Mouse (Mus musculus) stomach, postnatal 0 days (tissue): ENCODE data around the gene Clec16a. TPM values are rescaled to one million over a fixed set of nuclear protein-coding genes. Genes with fewer than 3 reads are reported as not detected.

Source experiments
- ATAC-seq: fragments of 200-750 bp; cut with Nextera tagmentation; 2 replicates; pipeline ENCODE4 v1.8.0; 2017; ENCODE audit not compliant: low FRiP score, low TSS enrichment
- DNase-seq: peaks from one replicate; pipeline ENCODE4 v3.0.0-alpha.2; 2016; ENCODE audit warnings: low spot score
- H3K27ac ChIP-seq: fragments of 300-500 bp; sonication (generic); replicated peaks from 2 replicates; pipeline ENCODE4 v1.5.1; 2014; ENCODE audit warnings: mild to moderate bottlenecking, control low read depth
- H3K27me3 ChIP-seq: fragments of 300-500 bp; sonication (generic); 2 replicates; pipeline ENCODE4 v1.6.1; 2014; ENCODE audit warnings: low read length; ENCODE audit not compliant: control insufficient read depth, insufficient read depth
- H3K36me3 ChIP-seq: fragments of 300-500 bp; sonication (generic); 2 replicates; pipeline ENCODE4 v1.6.1; 2014; ENCODE audit warnings: low read length, mixed read lengths; ENCODE audit not compliant: control insufficient read depth, insufficient read depth
- H3K4me1 ChIP-seq: fragments of 300-500 bp; sonication (generic); replicated peaks from 2 replicates; pipeline ENCODE4 v1.6.1; 2014; ENCODE audit warnings: antibody characterized with exemption; ENCODE audit not compliant: control insufficient read depth, insufficient read depth
- H3K4me2 ChIP-seq: fragments of 300-500 bp; sonication (generic); replicated peaks from 2 replicates; pipeline ENCODE4 v1.6.1; 2014; ENCODE audit warnings: low read depth, mild to moderate bottlenecking, control low read depth, moderate library complexity
- H3K4me3 ChIP-seq: fragments of 300-500 bp; sonication (generic); 2 replicates; pipeline ENCODE4 v1.5.1; 2014; ENCODE audit warnings: low read depth, low read length, control low read depth
- H3K9ac ChIP-seq: fragments of 300-500 bp; sonication (generic); 2 replicates; pipeline ENCODE4 v1.6.1; 2014; ENCODE audit warnings: mild to moderate bottlenecking, low read length, control low read depth, mixed read lengths
- H3K9me3 ChIP-seq: fragments of 300-500 bp; sonication (generic); 2 replicates; pipeline ENCODE4 v1.6.1; 2016; ENCODE audit warnings: low read length; ENCODE audit not compliant: control insufficient read depth
- CTCF ChIP-seq: IDR thresholded peaks from 2 replicates; pipeline ENCODE4 v1.5.1; 2016; ENCODE audit warnings: antibody characterized with exemption, low read depth, mild to moderate bottlenecking, moderate library complexity
- EP300 ChIP-seq: optimal IDR thresholded peaks from 2 replicates; pipeline ENCODE3; 2016; ENCODE audit warnings: antibody characterized with exemption
- WGBS: fragments of 180-500 bp; shearing (Covaris S2); extraction: QIAGEN DNeasy Blood & Tissue Kit; methylation state at CpG from one replicate; pipeline ENCODE4 v1.1.7; 2014; 5-methylcytosine and 5-hydroxymethylcytosine counted together
- polyA plus RNA-seq: library from polyadenylated mRNA; unstranded; fragments of >200 nt; fragmentation: Nextera tagmentation; extraction: Ambion mirVana; gene quantifications from 2 replicates; pipeline ENCODE4 v1.2.1, GENCODE M21; 2015

The Clec16a gene
- polyA plus RNA-seq, 1 experiment from 2014 or later: 28.1 TPM

- no peak for DNase-seq
- no peak overlapping the region for H3K9ac ChIP-seq
- H3K4me2 ChIP-seq: no peak overlapping the region
- no peak for ATAC-seq
- no peaks in the 10 kb centered on the region for H3K9me3 ChIP-seq
- no peaks in the 10 kb centered on the region for H3K27me3 ChIP-seq
- TF ChIP-seq CTCF (no peak), EP300 (no peak)
- peaks cover 12% of the 10 kb centered on the region for H3K4me1 ChIP-seq
- no peak overlapping the region for H3K4me3 ChIP-seq
- no peaks in the 10 kb centered on the region; the same call in 1 of the 2 replicates for H3K36me3 ChIP-seq
- WGBS: 70% methylated on average over 3 of the region's 3 CpGs
- no peak overlapping the region for H3K27ac ChIP-seq
These were observed 8.2 kb upstream of the Clec16a start for GRCm38 (mm10) chr16:10536961-10537360.

GRCm38 (mm10) chr16:10540763-10541597, 4.2 kb upstream of the Clec16a start:
- peak overlapping the region; percentile 86; the same call in 1 of the 2 replicates for H3K27ac ChIP-seq
- 49% methylated on average over 16 of the region's 16 CpGs for WGBS
- DNase-seq: peak; percentile 26
- ATAC-seq: no peak
- H3K4me1 ChIP-seq: peaks cover 12% of the 10 kb centered on the region
- peak overlapping the region; percentile 94 for H3K4me3 ChIP-seq
- H3K9me3 ChIP-seq: no peaks in the 10 kb centered on the region
- H3K9ac ChIP-seq: peak overlapping the region; percentile 88
- peak overlapping the region; percentile 99 for H3K4me2 ChIP-seq
- TF ChIP-seq CTCF (no peak; the same call in 1 of the 2 replicates), EP300 (no peak)
- H3K36me3 ChIP-seq: no peaks in the 10 kb centered on the region
- H3K27me3 ChIP-seq: no peaks in the 10 kb centered on the region

- TF ChIP-seq CTCF (no peak), EP300 (no peak)
- Histone ChIP-seq H3K27ac (peak overlapping the region; percentile 86), H3K9me3 (no peaks in the 10 kb centered on the region), H3K4me2 (peak overlapping the region; percentile 99), H3K9ac (peak overlapping the region; percentile 88), H3K4me3 (peak overlapping the region; percentile 94), H3K4me1 (peaks cover 17% of the 10 kb centered on the region), H3K27me3 (no peaks in the 10 kb centered on the region), H3K36me3 (no peaks in the 10 kb centered on the region)
- 9% methylated on average over 7 of the region's 7 CpGs for WGBS
- peak; percentile 33 for DNase-seq
- no peak for ATAC-seq
These were observed 3.6 kb upstream of the Clec16a start for GRCm38 (mm10) chr16:10541598-10541930.

- Histone ChIP-seq H3K27ac (peak overlapping the region; percentile 86), H3K4me2 (peak overlapping the region; percentile 99), H3K4me3 (peak overlapping the region; percentile 94), H3K4me1 (peaks cover 17% of the 10 kb centered on the region), H3K36me3 (no peaks in the 10 kb centered on the region), H3K9me3 (no peaks in the 10 kb centered on the region), H3K9ac (peak overlapping the region; percentile 88), H3K27me3 (no peaks in the 10 kb centered on the region)
- 4% methylated on average over 22 of the region's 22 CpGs for WGBS
- TF ChIP-seq CTCF: no peak
- no peak for DNase-seq
- no peak for ATAC-seq
These were observed 2.9 kb upstream of the Clec16a start for GRCm38 (mm10) chr16:10542266-10542665.

DNA sequence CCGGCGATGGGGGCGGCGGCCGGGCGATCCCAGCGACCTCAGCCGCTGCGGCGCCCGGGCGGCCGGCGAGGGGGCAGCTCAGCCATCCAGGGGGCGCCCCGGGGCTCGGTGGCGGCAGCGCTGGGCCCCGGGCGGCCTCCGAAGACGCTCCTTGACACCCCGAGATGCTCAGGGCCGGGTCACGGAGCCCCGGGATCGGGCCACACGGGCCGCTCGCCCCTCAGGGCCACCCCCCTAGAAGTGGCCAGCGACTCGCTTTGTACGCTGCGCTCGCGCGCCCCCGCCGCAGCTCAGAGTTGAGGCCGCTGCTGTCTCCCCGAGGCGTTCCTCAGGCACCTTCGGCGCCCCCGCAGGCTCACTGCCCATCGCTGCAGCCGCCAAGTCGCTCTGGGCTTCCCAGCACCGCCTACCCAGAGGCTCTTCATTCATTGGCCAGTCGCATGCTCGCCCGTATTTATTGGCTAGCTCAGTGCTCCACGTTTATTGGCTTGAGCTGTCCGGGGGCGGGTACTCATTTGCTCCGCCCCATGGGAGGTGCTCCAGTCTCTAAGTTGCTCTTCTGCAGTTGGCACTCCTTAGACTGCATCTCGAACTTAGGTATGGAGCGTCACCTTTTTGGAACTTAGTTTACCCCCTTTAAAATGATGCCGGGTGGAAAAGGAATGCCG, 2.3 kb upstream of the Clec16a start, which contains the start of gene Dexi:
Dexi (minus strand) TSS at position 357 of the 668 bp plus-strand sequence.
- ATAC-seq (peak; percentile 94), DNase-seq (peak; percentile 94)
- Histone ChIP-seq H3K4me3 (peak within 1 kb of the TSS; percentile 94), H3K9me3 (no peaks in the 10 kb centered on the region), H3K27ac (peak within 1 kb of the TSS; percentile 86), H3K4me2 (peak within 1 kb of the TSS; percentile 99), H3K27me3 (no peaks in the 10 kb centered on the region), H3K9ac (peak within 1 kb of the TSS; percentile 88), H3K36me3 (no peaks in the 10 kb centered on the region), H3K4me1 (peaks cover 17% of the 10 kb centered on the region)
- WGBS: under 1% methylated on average over 55 of the region's 61 CpGs
- TF ChIP-seq CTCF: peak; percentile 44
- no peak for TF ChIP-seq EP300
